Mouse (Mus musculus) embryonic facial prominence, embryonic 14.5 days (tissue): Measurements from ENCODE around the gene Nlrc5. TPM values are rescaled to one million over a fixed set of nuclear protein-coding genes. Genes with fewer than 3 reads are reported as not detected.
"Not testable (repeated sequence)": the region's sequence is repeated elsewhere in the genome, so short reads cannot be mapped to it uniquely, and the experiment has no call there.

Source experiments
- ATAC-seq: fragments of 200-750 bp; cut with Nextera tagmentation; 2 replicates; pipeline ENCODE4 v1.8.0; 2017; ENCODE audit warnings: low read depth, moderate number of reproducible peaks, moderate TSS enrichment
- DNase-seq: peaks from one replicate; pipeline ENCODE4 v3.0.0-alpha.2; 2015; ENCODE audit warnings: low spot score
- H3K27ac ChIP-seq: fragments of 300-500 bp; sonication (generic); replicated peaks from 2 replicates; pipeline ENCODE4 v1.5.1; 2014; ENCODE audit warnings: low read depth, mild to moderate bottlenecking, low read length, moderate library complexity
- H3K27me3 ChIP-seq: fragments of 300-500 bp; sonication (generic); replicated peaks from 2 replicates; pipeline ENCODE4 v1.6.1; 2014; ENCODE audit warnings: low read length; ENCODE audit not compliant: control insufficient read depth, insufficient read depth
- H3K36me3 ChIP-seq: fragments of 300-500 bp; sonication (generic); 2 replicates; pipeline ENCODE4 v1.6.1; 2014; ENCODE audit warnings: low read length, mixed read lengths; ENCODE audit not compliant: control insufficient read depth, insufficient read depth
- H3K4me1 ChIP-seq: fragments of 300-500 bp; sonication (generic); 2 replicates; pipeline ENCODE4 v1.6.1; 2014; ENCODE audit warnings: antibody characterized with exemption, low read length; ENCODE audit not compliant: control insufficient read depth, insufficient read depth
- H3K4me2 ChIP-seq: fragments of 300-500 bp; sonication (generic); 2 replicates; pipeline ENCODE4 v1.6.1; 2014; ENCODE audit warnings: low read depth, mild to moderate bottlenecking, low read length, moderate library complexity, mixed read lengths
- H3K4me3 ChIP-seq: fragments of 300-500 bp; sonication (generic); 2 replicates; pipeline ENCODE4 v1.5.1; 2014; ENCODE audit warnings: low read depth, mild to moderate bottlenecking, low read length
- H3K9ac ChIP-seq: fragments of 300-500 bp; sonication (generic); 2 replicates; pipeline ENCODE4 v1.6.1; 2014; ENCODE audit warnings: low read depth, mild to moderate bottlenecking, low read length, moderate library complexity, mixed read lengths
- H3K9me3 ChIP-seq: fragments of 300-500 bp; sonication (generic); 2 replicates; pipeline ENCODE4 v1.6.1; 2016; ENCODE audit warnings: low read length; ENCODE audit not compliant: control insufficient read depth
- WGBS: fragments of 180-500 bp; shearing (Covaris S2); extraction: QIAGEN DNeasy Blood & Tissue Kit; methylation state at CpG from one replicate; pipeline ENCODE4 v1.1.7; 2014; 5-methylcytosine and 5-hydroxymethylcytosine counted together
- polyA plus RNA-seq: library from polyadenylated mRNA; unstranded; fragments of >200 nt; fragmentation: Nextera tagmentation; extraction: Ambion mirVana; gene quantifications from 2 replicates; pipeline ENCODE4 v1.2.1, GENCODE M21; 2014

Nlrc5 gene
- polyA plus RNA-seq, 1 experiment from 2014 or later, result 0.39 TPM

- H3K27ac ChIP-seq, result no peak overlapping the region
- peaks cover 68% of the 10 kb centered on the region for H3K36me3 ChIP-seq
- DNase-seq (peak; percentile 36), ATAC-seq (no peak)
- H3K9me3 ChIP-seq, result no peaks in the 10 kb centered on the region
- no peak overlapping the region for H3K9ac ChIP-seq
- H3K4me3 ChIP-seq, result no peak overlapping the region
- H3K27me3 ChIP-seq, result no peaks in the 10 kb centered on the region
- no peak overlapping the region for H3K4me2 ChIP-seq
- H3K4me1 ChIP-seq, result peaks cover 6% of the 10 kb centered on the region; the same call in 1 of the 2 replicates
- 81% methylated on average over 12 of the region's 12 CpGs for WGBS
These were observed 42.0 kb upstream of the Nlrc5 start for GRCm38 (mm10) chr8:94392147-94392546.

- H3K9ac ChIP-seq, result no peak overlapping the region
- no peak overlapping the region for H3K4me3 ChIP-seq
- ATAC-seq (no peak), DNase-seq (no peak)
- peaks cover 68% of the 10 kb centered on the region for H3K36me3 ChIP-seq
- 77% methylated on average over 6 of the region's 6 CpGs for WGBS
- H3K4me2 ChIP-seq, result no peak overlapping the region
- no peak overlapping the region for H3K27ac ChIP-seq
- peaks cover 5% of the 10 kb centered on the region; the same call in 1 of the 2 replicates for H3K4me1 ChIP-seq
- no peaks in the 10 kb centered on the region for H3K27me3 ChIP-seq
- H3K9me3 ChIP-seq, result no peaks in the 10 kb centered on the region
These were observed 41.5 kb upstream of the Nlrc5 start for GRCm38 (mm10) chr8:94392648-94393047.

- no peak for ATAC-seq
- WGBS, result 87% methylated on average over 6 of the region's 6 CpGs
- H3K9me3 ChIP-seq, result no peaks in the 10 kb centered on the region
- H3K27ac ChIP-seq, result no peak overlapping the region
- H3K4me3 ChIP-seq, result no peak overlapping the region
- no peaks in the 10 kb centered on the region for H3K4me1 ChIP-seq
- H3K27me3 ChIP-seq, result no peaks in the 10 kb centered on the region
- DNase-seq, result no peak
- H3K4me2 ChIP-seq, result no peak overlapping the region
- no peak overlapping the region for H3K9ac ChIP-seq
- peaks cover 49% of the 10 kb centered on the region for H3K36me3 ChIP-seq
These were observed 38.2 kb upstream of the Nlrc5 start for GRCm38 (mm10) chr8:94395851-94396540.

- WGBS, result 63% methylated on average over 11 of the region's 11 CpGs
These were observed 37.0 kb upstream of the Nlrc5 start for GRCm38 (mm10) chr8:94396964-94397657.

GRCm38 (mm10) chr8:94398587-94398986, 35.6 kb upstream of the Nlrc5 start:
- Histone ChIP-seq H3K36me3 (peaks cover 25% of the 10 kb centered on the region), H3K4me2 (no peak overlapping the region), H3K9me3 (no peaks in the 10 kb centered on the region), H3K27me3 (no peaks in the 10 kb centered on the region), H3K27ac (no peak overlapping the region), H3K4me3 (no peak overlapping the region), H3K9ac (no peak overlapping the region), H3K4me1 (no peaks in the 10 kb centered on the region)
- no peak for ATAC-seq
- no peak for DNase-seq
- WGBS, result 78% methylated on average over 6 of the region's 6 CpGs

More at GRCm38 (mm10) chr8:94396964-94397657, 37.0 kb upstream of the Nlrc5 start:
- Histone ChIP-seq H3K36me3 (peaks cover 38% of the 10 kb centered on the region), H3K27me3 (no peaks in the 10 kb centered on the region), H3K9ac (no peak overlapping the region), H3K27ac (no peak overlapping the region), H3K4me2 (no peak overlapping the region), H3K9me3 (no peaks in the 10 kb centered on the region), H3K4me1 (no peaks in the 10 kb centered on the region), H3K4me3 (no peak overlapping the region)
- DNase-seq (peak; percentile 64), ATAC-seq (peak; percentile 53)

GRCm38 (mm10) chr8:94399361-94399953, 34.7 kb upstream of the Nlrc5 start:
- Histone ChIP-seq H3K4me2 (no peak overlapping the region), H3K27me3 (no peaks in the 10 kb centered on the region), H3K4me1 (no peaks in the 10 kb centered on the region), H3K4me3 (no peak overlapping the region), H3K9me3 (no peaks in the 10 kb centered on the region), H3K9ac (no peak overlapping the region), H3K27ac (no peak overlapping the region), H3K36me3 (peaks cover 17% of the 10 kb centered on the region)
- DNase-seq, result no peak
- ATAC-seq, result no peak
- 87% methylated on average over 3 of the region's 3 CpGs for WGBS

- not testable (repeated sequence) for H3K27me3 ChIP-seq, H3K9ac ChIP-seq, DNase-seq, H3K4me3 ChIP-seq, H3K27ac ChIP-seq, H3K4me2 ChIP-seq, H3K9me3 ChIP-seq, ATAC-seq, H3K4me1 ChIP-seq
- H3K36me3 ChIP-seq, result peaks cover 12% of the 10 kb centered on the region
- 82% methylated on average over 2 of the region's 2 CpGs for WGBS
These were observed 34.2 kb upstream of the Nlrc5 start for GRCm38 (mm10) chr8:94399957-94400356.

GRCm38 (mm10) chr8:94408443-94409080, 25.6 kb upstream of the Nlrc5 start:
- no peak overlapping the region for H3K4me3 ChIP-seq
- no peaks in the 10 kb centered on the region for H3K4me1 ChIP-seq
- H3K9me3 ChIP-seq, result no peaks in the 10 kb centered on the region
- H3K36me3 ChIP-seq, result no peaks in the 10 kb centered on the region
- no peak overlapping the region for H3K9ac ChIP-seq
- no peaks in the 10 kb centered on the region for H3K27me3 ChIP-seq
- H3K4me2 ChIP-seq, result no peak overlapping the region
- WGBS, result 63% methylated on average over 8 of the region's 8 CpGs
- ATAC-seq (no peak), DNase-seq (no peak)
- H3K27ac ChIP-seq, result no peak overlapping the region
